Mouse (Mus musculus) cerebellum, adult (tissue): ENCODE data around the gene Gm20388.

Source experiments
- ATAC-seq: cut with Nextera tagmentation; 2 replicates; pipeline ENCODE4 v1.9.2; 2017; ENCODE audit warnings: mild to moderate bottlenecking, moderate library complexity, mixed read lengths; ENCODE audit not compliant: insufficient number of reproducible peaks, low FRiP score, low TSS enrichment

Gene Gm20388

GRCm38 (mm10) chr8:120833196-120833595 lies 922.6 kb downstream of the Gm20388 start:
- no peak for ATAC-seq

DNA sequence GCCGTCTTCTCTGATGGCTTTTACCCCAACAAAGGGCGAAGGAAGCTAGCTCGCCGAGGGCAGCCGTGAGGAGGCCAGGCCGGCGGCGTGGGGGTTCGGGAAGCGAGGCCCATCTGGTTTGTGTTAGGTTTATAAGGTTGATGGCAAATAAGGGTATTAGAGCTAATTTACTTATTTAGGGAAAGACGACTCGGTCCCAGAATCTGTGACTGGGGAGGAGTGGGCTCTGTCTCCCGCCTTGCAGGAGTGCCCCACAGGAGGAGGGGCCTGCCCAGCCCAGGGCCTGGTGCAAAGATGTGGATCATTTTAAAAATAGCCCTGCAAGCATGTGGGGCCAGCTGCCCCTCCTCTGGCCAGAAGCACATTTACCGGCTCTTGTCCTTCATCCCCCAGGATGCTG lies 928.4 kb downstream of the Gm20388 start:
- no peak for ATAC-seq

DNA sequence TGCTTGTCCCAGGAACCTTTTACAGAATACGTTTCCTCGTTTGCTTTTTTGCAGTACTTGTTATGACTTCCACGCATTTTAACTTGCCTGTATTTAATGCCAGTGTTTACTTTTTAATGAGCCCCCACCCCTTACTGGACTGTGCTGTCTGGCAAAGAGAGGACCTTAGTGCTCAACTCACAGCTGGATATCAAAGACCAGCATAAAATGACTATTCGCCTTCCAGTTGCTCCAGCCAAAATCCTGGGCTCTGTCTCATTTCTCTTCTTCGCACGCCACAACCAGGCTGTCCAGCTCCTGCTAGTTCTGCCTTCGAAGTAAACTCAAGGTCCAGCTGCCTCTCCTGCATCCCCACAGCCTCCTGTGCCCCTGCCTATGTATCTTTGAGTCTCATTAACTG lies 932.4 kb downstream of the Gm20388 start:
- no peak for ATAC-seq

DNA sequence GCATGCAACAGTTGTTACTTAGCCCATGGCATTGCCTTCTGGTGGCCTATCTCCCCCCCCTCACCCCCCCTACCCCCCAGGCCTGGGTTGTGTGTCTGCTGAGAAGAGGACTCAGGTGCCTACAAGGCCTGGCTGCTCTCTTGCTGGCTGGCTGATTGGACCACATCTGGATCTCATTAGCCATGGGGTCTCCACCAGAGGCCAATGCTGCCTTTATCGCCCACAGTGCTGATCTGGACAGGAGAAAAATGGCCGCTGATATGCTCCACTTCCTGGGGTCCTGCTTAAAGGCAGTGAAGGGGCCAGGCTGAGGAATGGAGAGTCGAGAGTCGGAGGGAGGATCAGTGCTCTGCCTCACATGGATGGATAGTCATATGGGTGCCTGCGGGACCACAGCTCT lies 935.4 kb downstream of the Gm20388 start:
- ATAC-seq, result no peak

GRCm38 (mm10) chr8:120847279-120847678 lies 936.6 kb downstream of the Gm20388 start:
- ATAC-seq, result no peak

GRCm38 (mm10) chr8:120847735-120848134 lies 937.1 kb downstream of the Gm20388 start:
- no peak for ATAC-seq

- ATAC-seq, result no peak
These were observed 937.8 kb downstream of the Gm20388 start for GRCm38 (mm10) chr8:120848434-120848833.

- ATAC-seq, result no peak
These were observed 940.8 kb downstream of the Gm20388 start for GRCm38 (mm10) chr8:120851411-120851810.

GRCm38 (mm10) chr8:120859881-120860280 lies 949.2 kb downstream of the Gm20388 start:
- ATAC-seq, result no peak

GRCm38 (mm10) chr8:120860423-120861126 lies 949.9 kb downstream of the Gm20388 start:
- ATAC-seq, result no peak

- no peak for ATAC-seq
These were observed 953.0 kb downstream of the Gm20388 start for GRCm38 (mm10) chr8:120863683-120864082.

DNA sequence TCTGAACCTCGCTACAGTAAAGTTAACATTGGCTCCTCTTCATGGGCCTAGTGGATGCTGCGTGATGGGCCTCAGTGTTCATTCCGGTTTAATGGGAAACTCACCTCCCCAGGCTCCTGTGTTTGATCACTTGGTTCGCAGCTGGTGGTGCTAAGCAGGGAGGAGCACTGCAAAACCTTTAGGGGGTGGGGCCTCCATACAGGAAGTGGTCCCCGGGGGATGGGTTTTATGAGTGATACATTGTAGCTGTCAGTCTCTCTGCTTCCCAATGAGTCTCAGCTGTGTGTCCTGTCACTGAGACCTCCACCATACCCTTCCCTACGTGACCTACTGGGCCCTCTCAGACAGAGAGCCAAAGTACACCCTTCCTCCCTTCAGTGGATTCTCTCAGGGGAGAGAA lies 956.7 kb downstream of the Gm20388 start:
- no peak for ATAC-seq

- ATAC-seq, result no peak
These were observed 962.0 kb downstream of the Gm20388 start for GRCm38 (mm10) chr8:120872661-120873060.

- no peak for ATAC-seq
These were observed 965.6 kb downstream of the Gm20388 start for GRCm38 (mm10) chr8:120876010-120876918.

DNA sequence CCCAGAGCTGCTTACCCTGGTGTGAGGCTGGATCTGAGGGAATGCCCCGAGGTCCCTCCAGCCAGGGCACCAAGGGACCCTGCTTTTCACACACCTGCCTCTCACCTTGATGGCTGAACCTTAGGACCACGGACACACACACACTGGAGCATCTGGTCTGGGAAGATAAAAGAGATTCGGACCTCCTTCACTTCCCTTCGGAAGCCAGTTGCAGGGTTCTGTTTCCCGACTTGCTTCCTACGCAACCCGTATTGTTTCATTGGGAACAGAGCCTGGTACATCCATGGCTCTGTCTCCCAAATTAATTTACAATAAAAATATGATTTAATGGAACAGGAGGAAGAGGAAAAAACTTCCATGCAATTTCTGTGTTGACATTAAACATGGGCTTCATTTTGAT lies 966.4 kb downstream of the Gm20388 start:
- no peak for ATAC-seq

GRCm38 (mm10) chr8:120879928-120880327 lies 969.3 kb downstream of the Gm20388 start:
- ATAC-seq, result no peak

- no peak for ATAC-seq
These were observed 971.0 kb downstream of the Gm20388 start for GRCm38 (mm10) chr8:120881634-120882033.

DNA sequence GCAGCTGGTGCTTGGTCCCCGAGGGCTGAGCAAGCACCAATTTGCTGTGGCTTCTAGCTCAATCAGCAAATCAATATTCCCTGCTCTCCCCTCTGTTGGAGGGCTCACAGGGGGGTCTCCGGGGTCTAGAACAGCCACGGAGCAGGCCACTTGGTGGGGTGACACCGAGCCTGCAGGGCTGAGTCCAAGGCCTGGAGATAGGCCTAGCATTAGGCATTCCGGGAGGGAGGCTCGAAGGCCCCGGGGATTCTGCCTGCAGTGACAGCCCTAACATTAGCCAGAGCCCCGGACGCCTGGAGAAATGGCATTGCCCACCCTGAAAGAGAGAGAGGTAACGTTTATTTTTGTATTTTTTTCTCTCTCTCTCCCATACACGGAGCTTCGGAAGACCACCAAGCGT lies 972.0 kb downstream of the Gm20388 start:
- no peak for ATAC-seq

- ATAC-seq, result no peak
These were observed 972.7 kb downstream of the Gm20388 start for GRCm38 (mm10) chr8:120883369-120883768.

- no peak for ATAC-seq
These were observed 973.2 kb downstream of the Gm20388 start for GRCm38 (mm10) chr8:120883853-120884252.

- no peak for ATAC-seq
These were observed 974.2 kb downstream of the Gm20388 start for GRCm38 (mm10) chr8:120884881-120885280.

- ATAC-seq, result no peak
These were observed 976.6 kb downstream of the Gm20388 start for GRCm38 (mm10) chr8:120887254-120887653.
